Mouse (Mus musculus) v-Abl transformed pro-B cells (cell line): ENCODE measurements at regions not wholly inside any gene's neighbourhood (a gene's known extent, or its start where the extent isn't known, plus 50 kb on each side); places are given as distances from the start of the nearest gene placed in this dataset.

ENCODE experiments used
- in situ Hi-C, 2 experiments: fragments of 400-800 bp; cut with MboI; formaldehyde crosslinking; loops; one replicate each; pipeline ENCODE4 v1.15.1; 2025; ENCODE audit not compliant: unreplicated experiment in 2 of 2

- in situ Hi-C loops: no loop called here
These were observed 1004.7 kb upstream of the A1bg start for GRCm38 (mm10) chr15:61927385-61928120.

- in situ Hi-C loops: no loop called here
These were observed 997.2 kb upstream of the A1bg start for GRCm38 (mm10) chr15:61920041-61920440.

- in situ Hi-C loops: no loop called here
These were observed 990.8 kb upstream of the A1bg start for GRCm38 (mm10) chr15:61913546-61914160.

GRCm38 (mm10) chr15:61905165-61905845, 982.5 kb upstream of the A1bg start:
- in situ Hi-C loops: no loop called here

GRCm38 (mm10) chr15:61899809-61900208, 977.0 kb upstream of the A1bg start:
- in situ Hi-C loops: no loop called here

GRCm38 (mm10) chr15:61897566-61897965, 974.8 kb upstream of the A1bg start:
- in situ Hi-C loops: no loop called here

GRCm38 (mm10) chr15:61890330-61890729, 967.5 kb upstream of the A1bg start:
- in situ Hi-C loops: no loop called here

- in situ Hi-C loops: no loop called here
These were observed 965.9 kb upstream of the A1bg start for GRCm38 (mm10) chr15:61888569-61889326.

GRCm38 (mm10) chr15:61879408-61879807, 956.6 kb upstream of the A1bg start:
- in situ Hi-C loops: no loop called here

GRCm38 (mm10) chr15:61873047-61873446, 950.2 kb upstream of the A1bg start:
- in situ Hi-C loops: no loop called here

- in situ Hi-C loops: no loop called here
These were observed 937.9 kb upstream of the A1bg start for GRCm38 (mm10) chr15:61860759-61861158.

- in situ Hi-C loops: loop anchor here in 1 of 2 experiments (5.0 kb wide), 1 partner anchor 49 kb away; no protein-coding TSS in a partner anchor
These were observed 933.1 kb upstream of the A1bg start for GRCm38 (mm10) chr15:61855880-61856279.

- in situ Hi-C loops: no loop called here
These were observed 889.9 kb upstream of the A1bg start for GRCm38 (mm10) chr15:61812671-61813070.

GRCm38 (mm10) chr15:61805379-61805778, 882.6 kb upstream of the A1bg start:
- in situ Hi-C loops: loop anchor here in 1 of 2 experiments (5.0 kb wide), 1 partner anchor 52 kb away; no protein-coding TSS in a partner anchor

GRCm38 (mm10) chr15:61800155-61800554, 877.3 kb upstream of the A1bg start:
- in situ Hi-C loops: no loop called here

GRCm38 (mm10) chr15:61797827-61798226, 875.0 kb upstream of the A1bg start:
- in situ Hi-C loops: no loop called here

- in situ Hi-C loops: no loop called here
These were observed 871.7 kb upstream of the A1bg start for GRCm38 (mm10) chr15:61794506-61794905.

- in situ Hi-C loops: no loop called here
These were observed 867.2 kb upstream of the A1bg start for GRCm38 (mm10) chr15:61789847-61790562.

- in situ Hi-C loops: no loop called here
These were observed 864.2 kb upstream of the A1bg start for GRCm38 (mm10) chr15:61787046-61787445.

GRCm38 (mm10) chr15:61781531-61781930, 858.7 kb upstream of the A1bg start:
- in situ Hi-C loops: no loop called here
